Mouse (Mus musculus) ES-E14 (cell line): ENCODE measurements around the gene Ptpn1.

ENCODE experiments used
- CHD2 ChIP-seq: IDR thresholded peaks from 2 replicates; pipeline ENCODE4 v1.6.1; 2014; ENCODE audit warnings: mild to moderate bottlenecking, low read depth, low read length, inconsistent platforms
- HCFC1 ChIP-seq: IDR thresholded peaks from 2 replicates; pipeline ENCODE4 v1.6.1; 2012; ENCODE audit warnings: low read length, inconsistent platforms, borderline replicate concordance; ENCODE audit not compliant: insufficient read depth
- MAFK ChIP-seq: IDR thresholded peaks from 2 replicates; pipeline ENCODE4 v1.6.1; 2014; ENCODE audit warnings: mild to moderate bottlenecking, low read depth, low read length, inconsistent platforms; ENCODE audit not compliant: insufficient read depth
- ZC3H11A ChIP-seq: IDR thresholded peaks from 2 replicates; pipeline ENCODE4 v1.6.1; 2012; ENCODE audit warnings: low read depth, mild to moderate bottlenecking, inconsistent platforms, low read length, borderline replicate concordance
- ZNF384 ChIP-seq: IDR thresholded peaks from 2 replicates; pipeline ENCODE4 v1.6.1; 2012; ENCODE audit warnings: low read depth, low read length, inconsistent platforms

DNA sequence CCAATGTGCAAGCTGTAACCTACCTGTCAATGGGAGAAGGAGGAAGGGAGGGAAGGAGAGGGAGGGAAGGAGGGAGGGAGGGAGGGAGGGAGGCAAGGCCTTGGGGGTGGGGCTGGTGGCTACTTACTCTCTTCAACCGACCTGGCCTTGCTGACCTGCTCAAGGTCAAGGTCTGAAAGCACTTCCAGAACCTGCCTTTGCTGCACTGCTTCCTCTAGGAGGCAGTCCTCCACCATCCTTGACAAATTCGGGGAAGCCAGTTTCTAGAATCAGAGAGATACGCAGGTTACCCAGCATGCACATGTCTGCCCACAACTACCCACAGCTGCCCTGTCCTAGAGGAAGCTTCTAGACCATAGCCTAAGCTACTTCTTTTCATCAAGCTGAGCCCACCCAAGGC is 53.1 kb downstream of the Ptpn1 start:
- no peak for TF ChIP-seq ZC3H11A
- TF ChIP-seq MAFK = no peak
- TF ChIP-seq HCFC1 = no peak
- TF ChIP-seq CHD2 = no peak
- no peak for TF ChIP-seq ZNF384
